Mouse (Mus musculus): ENCODE measurements at regions not wholly inside any gene's neighbourhood (a gene's known extent, or its start where the extent isn't known, plus 50 kb on each side); places are given as distances from the start of the nearest gene placed in this dataset.
A peak's percentile ranks its signal among the peaks of the same experiment; 100 is the strongest.

- Histone ChIP-seq H3K4me2 (replicated peaks) (no peak overlapping the region), H3K27ac (no peak overlapping the region), H3K27me3 (peaks cover 6% of the 10 kb centered on the region; the same call in 1 of the 2 replicates), H3K9ac (no peak overlapping the region), H3K4me3 (no peak overlapping the region), H3K4me1 (no peaks in the 10 kb centered on the region), H3K9me3 (no peaks in the 10 kb centered on the region), H3K36me3 (no peaks in the 10 kb centered on the region)
- ATAC-seq (ENCODE audit: low FRiP score, low read depth) = peak; percentile 57
- WGBS = 10% methylated on average over 3 of the region's 3 CpGs
Measured at GRCm38 (mm10) chrX:136321692-136322091, 51.6 kb downstream of the Bex3 start.

GRCm38 (mm10) chrX:136365809-136366208, 95.8 kb downstream of the Bex3 start:
- H3K4me3 ChIP-seq = no peak overlapping the region
- ATAC-seq (ENCODE audit: low FRiP score, low read depth) = no peak
- no peaks in the 10 kb centered on the region for H3K27me3 ChIP-seq
- no peak overlapping the region for H3K9ac ChIP-seq
- no peaks in the 10 kb centered on the region for H3K4me1 ChIP-seq
- no peaks in the 10 kb centered on the region for H3K36me3 ChIP-seq
- H3K9me3 ChIP-seq = no peaks in the 10 kb centered on the region
- WGBS = 74% methylated on average over 2 of the region's 2 CpGs
- no peak overlapping the region for H3K27ac ChIP-seq
- H3K4me2 ChIP-seq (replicated peaks) = no peak overlapping the region

Data from limb, embryonic 13.5 days (tissue).